Mouse (Mus musculus): ENCODE measurements around the gene Klrb1c. TPM values are rescaled to one million over a fixed set of nuclear protein-coding genes. Genes with fewer than 3 reads are reported as not detected.
A peak's percentile ranks its signal among the peaks of the same experiment; 100 is the strongest.
"Not testable (repeated sequence)": the region's sequence is repeated elsewhere in the genome, so short reads cannot be mapped to it uniquely, and the experiment has no call there.

The Klrb1c gene
- polyA plus RNA-seq, 1 experiment from 2014 or later, result 0.26 TPM

GRCm38 (mm10) chr6:128762892-128763670, 25.9 kb downstream of the Klrb1c start:
- not testable (repeated sequence) for H3K9me3 ChIP-seq (ENCODE audit: control insufficient read depth, low read length); DNase-seq (ENCODE audit: low spot score); H3K27me3 ChIP-seq (replicated peaks; ENCODE audit: control insufficient read depth, insufficient read depth, low read length); H3K4me1 ChIP-seq (replicated peaks; ENCODE audit: control insufficient read depth, insufficient read depth, low read length); H3K36me3 ChIP-seq (ENCODE audit: control insufficient read depth, insufficient read depth, low read length); H3K27ac ChIP-seq (ENCODE audit: low read depth); ATAC-seq (replicated peaks; ENCODE audit: low FRiP score, low TSS enrichment, low read depth); H3K9ac ChIP-seq (ENCODE audit: low read length)
- H3K4me3 ChIP-seq (ENCODE audit: low read depth, low read length), result peak overlapping the region; percentile 45; the same call in 1 of the 2 replicates
- peak overlapping the region; percentile 61 for H3K4me2 ChIP-seq (ENCODE audit: low read length)
- WGBS, result 77% methylated on average over 10 of the region's 10 CpGs

- ATAC-seq (replicated peaks; ENCODE audit: low FRiP score, low TSS enrichment, low read depth), result no peak
- H3K9ac ChIP-seq (ENCODE audit: low read length), result peak overlapping the region; percentile 25; the same call in 1 of the 2 replicates
- H3K27ac ChIP-seq (ENCODE audit: low read depth), result peak overlapping the region; percentile 33; the same call in 1 of the 2 replicates
Measured at GRCm38 (mm10) chr6:128761144-128761540, 27.9 kb downstream of the Klrb1c start.

GRCm38 (mm10) chr6:128760416-128761143, 28.4 kb downstream of the Klrb1c start:
- H3K4me1 ChIP-seq (replicated peaks; ENCODE audit: control insufficient read depth, insufficient read depth, low read length); H3K27me3 ChIP-seq (replicated peaks; ENCODE audit: control insufficient read depth, insufficient read depth, low read length); H3K9me3 ChIP-seq (ENCODE audit: control insufficient read depth, low read length); H3K36me3 ChIP-seq (ENCODE audit: control insufficient read depth, insufficient read depth, low read length): not testable (repeated sequence)
- Histone ChIP-seq H3K4me3 (ENCODE audit: low read depth, low read length) (peak overlapping the region; percentile 76), H3K4me2 (ENCODE audit: low read length) (peak overlapping the region; percentile 46), H3K27ac (ENCODE audit: low read depth) (peak overlapping the region; percentile 83), H3K9ac (ENCODE audit: low read length) (peak overlapping the region; percentile 65)
- DNase-seq (ENCODE audit: low spot score), result peak; percentile 100
- under 1% methylated on average over 44 of the region's 44 CpGs for WGBS
- peak; percentile 83 for ATAC-seq (replicated peaks; ENCODE audit: low FRiP score, low TSS enrichment, low read depth)

More at GRCm38 (mm10) chr6:128761144-128761540, 27.9 kb downstream of the Klrb1c start:
- Histone ChIP-seq H3K9me3 (ENCODE audit: control insufficient read depth, low read length) (no peaks in the 10 kb centered on the region), H3K4me1 (replicated peaks; ENCODE audit: control insufficient read depth, insufficient read depth, low read length) (no peaks in the 10 kb centered on the region), H3K27me3 (replicated peaks; ENCODE audit: control insufficient read depth, insufficient read depth, low read length) (no peaks in the 10 kb centered on the region), H3K36me3 (ENCODE audit: control insufficient read depth, insufficient read depth, low read length) (no peaks in the 10 kb centered on the region), H3K4me3 (ENCODE audit: low read depth, low read length) (peak overlapping the region; percentile 76), H3K4me2 (ENCODE audit: low read length) (peak overlapping the region; percentile 46)
- DNase-seq (ENCODE audit: low spot score), result no peak
- WGBS, result 37% methylated on average over 5 of the region's 5 CpGs

GRCm38 (mm10) chr6:128760016-128760415, 29.0 kb downstream of the Klrb1c start:
- H3K4me3 ChIP-seq (ENCODE audit: low read depth, low read length), result peak overlapping the region; percentile 76
- under 1% methylated on average over 22 of the region's 22 CpGs for WGBS

GRCm38 (mm10) chr6:128759221-128759950, 29.6 kb downstream of the Klrb1c start:
- Histone ChIP-seq H3K4me2 (ENCODE audit: low read length) (peak overlapping the region; percentile 28; the same call in 1 of the 2 replicates), H3K9me3 (ENCODE audit: control insufficient read depth, low read length) (no peaks in the 10 kb centered on the region), H3K27ac (ENCODE audit: low read depth) (no peak overlapping the region), H3K27me3 (replicated peaks; ENCODE audit: control insufficient read depth, insufficient read depth, low read length) (no peaks in the 10 kb centered on the region), H3K4me1 (replicated peaks; ENCODE audit: control insufficient read depth, insufficient read depth, low read length) (no peaks in the 10 kb centered on the region; the same call in 1 of the 2 replicates), H3K9ac (ENCODE audit: low read length) (no peak overlapping the region), H3K36me3 (ENCODE audit: control insufficient read depth, insufficient read depth, low read length) (no peaks in the 10 kb centered on the region), H3K4me3 (ENCODE audit: low read depth, low read length) (no peak overlapping the region)
- peak; percentile 49 for DNase-seq (ENCODE audit: low spot score)
- WGBS, result 76% methylated on average over 5 of the region's 5 CpGs
- ATAC-seq (replicated peaks; ENCODE audit: low FRiP score, low TSS enrichment, low read depth), result no peak

More at GRCm38 (mm10) chr6:128760016-128760415, 29.0 kb downstream of the Klrb1c start:
- not testable (repeated sequence) for H3K9me3 ChIP-seq (ENCODE audit: control insufficient read depth, low read length); H3K4me1 ChIP-seq (replicated peaks; ENCODE audit: control insufficient read depth, insufficient read depth, low read length); H3K27me3 ChIP-seq (replicated peaks; ENCODE audit: control insufficient read depth, insufficient read depth, low read length); H3K36me3 ChIP-seq (ENCODE audit: control insufficient read depth, insufficient read depth, low read length)
- ATAC-seq (replicated peaks; ENCODE audit: low FRiP score, low TSS enrichment, low read depth) (peak; percentile 30), DNase-seq (ENCODE audit: low spot score) (peak; percentile 98)
- H3K4me2 ChIP-seq (ENCODE audit: low read length), result peak overlapping the region; percentile 28; the same call in 1 of the 2 replicates
- peak overlapping the region; percentile 83 for H3K27ac ChIP-seq (ENCODE audit: low read depth)
- H3K9ac ChIP-seq (ENCODE audit: low read length), result peak overlapping the region; percentile 65

- peak; percentile 1; the same call in 1 of the 2 replicates for ATAC-seq (replicated peaks; ENCODE audit: low FRiP score, low TSS enrichment, low read depth)
Measured at GRCm38 (mm10) chr6:128755402-128755763, 33.6 kb downstream of the Klrb1c start.

GRCm38 (mm10) chr6:128754748-128755401, 34.1 kb downstream of the Klrb1c start:
- H3K27me3 ChIP-seq (replicated peaks; ENCODE audit: control insufficient read depth, insufficient read depth, low read length); H3K4me1 ChIP-seq (replicated peaks; ENCODE audit: control insufficient read depth, insufficient read depth, low read length); H3K9me3 ChIP-seq (ENCODE audit: control insufficient read depth, low read length); H3K4me2 ChIP-seq (ENCODE audit: low read length); H3K36me3 ChIP-seq (ENCODE audit: control insufficient read depth, insufficient read depth, low read length); H3K9ac ChIP-seq (ENCODE audit: low read length); H3K27ac ChIP-seq (ENCODE audit: low read depth); H3K4me3 ChIP-seq (ENCODE audit: low read depth, low read length); DNase-seq (ENCODE audit: low spot score): not testable (repeated sequence)
- 57% methylated on average over 12 of the region's 12 CpGs for WGBS
- peak; percentile 38 for ATAC-seq (replicated peaks; ENCODE audit: low FRiP score, low TSS enrichment, low read depth)

More at GRCm38 (mm10) chr6:128755402-128755763, 33.6 kb downstream of the Klrb1c start:
- WGBS, result 32% methylated on average over 4 of the region's 4 CpGs
- not testable (repeated sequence) for H3K4me3 ChIP-seq (ENCODE audit: low read depth, low read length); H3K9ac ChIP-seq (ENCODE audit: low read length); DNase-seq (ENCODE audit: low spot score); H3K4me1 ChIP-seq (replicated peaks; ENCODE audit: control insufficient read depth, insufficient read depth, low read length); H3K27ac ChIP-seq (ENCODE audit: low read depth); H3K36me3 ChIP-seq (ENCODE audit: control insufficient read depth, insufficient read depth, low read length); H3K4me2 ChIP-seq (ENCODE audit: low read length); H3K9me3 ChIP-seq (ENCODE audit: control insufficient read depth, low read length); H3K27me3 ChIP-seq (replicated peaks; ENCODE audit: control insufficient read depth, insufficient read depth, low read length)

- H3K4me1 ChIP-seq (replicated peaks; ENCODE audit: control insufficient read depth, insufficient read depth, low read length); H3K27me3 ChIP-seq (replicated peaks; ENCODE audit: control insufficient read depth, insufficient read depth, low read length); H3K36me3 ChIP-seq (ENCODE audit: control insufficient read depth, insufficient read depth, low read length); H3K4me3 ChIP-seq (ENCODE audit: low read depth, low read length); H3K9ac ChIP-seq (ENCODE audit: low read length); H3K9me3 ChIP-seq (ENCODE audit: control insufficient read depth, low read length): not testable (repeated sequence)
- Histone ChIP-seq H3K27ac (ENCODE audit: low read depth) (peak overlapping the region; percentile 59; the same call in 1 of the 2 replicates), H3K4me2 (ENCODE audit: low read length) (peak overlapping the region; percentile 29)
- peak; percentile 70 for ATAC-seq (replicated peaks; ENCODE audit: low FRiP score, low TSS enrichment, low read depth)
- 23% methylated on average over 10 of the region's 10 CpGs for WGBS
- peak; percentile 68 for DNase-seq (ENCODE audit: low spot score)
Measured at GRCm38 (mm10) chr6:128754265-128754664, 34.8 kb downstream of the Klrb1c start.

Data from intestine, embryonic 14.5 days (tissue).